Mouse (Mus musculus): Measurements from ENCODE around the gene Psmb6.

- TF ChIP-seq CTCF (IDR thresholded peaks at IDR 0.05; ENCODE audit: insufficient read depth, low read depth, low read length) (no peak), POLR2A (IDR thresholded peaks at IDR 0.05; ENCODE audit: insufficient read depth, low read depth, low read length) (no peak)
Observed at GRCm38 (mm10) chr11:70513520-70513919, 11.6 kb upstream of the Psmb6 start.

Data from olfactory bulb, adult 2 months (tissue).